Mouse (Mus musculus) left cerebral cortex, adult 18-20 months (tissue): ENCODE results near the gene Amotl2. TPM values are rescaled to one million over a fixed set of nuclear protein-coding genes. Genes with fewer than 3 reads are reported as not detected.
"Not testable (repeated sequence)": the region's sequence is repeated elsewhere in the genome, so short reads cannot be mapped to it uniquely, and the experiment has no call there.

ENCODE experiments used
- DNase-seq, 2 experiments: peaks; one replicate each; pipeline ENCODE4 v3.0.0; 2021 to 2022; ENCODE audit warnings: low spot score in 2 of 2, mixed read lengths in 1 of 2
- total RNA-seq, 2 experiments: library from RNA; stranded (reverse); gene quantifications; 2 replicates each; pipeline ENCODE4 v1.2.3; 2021

The Amotl2 gene
- total RNA-seq, 2 experiments from 2014 or later = 19.5 to 20.5 TPM

DNA sequence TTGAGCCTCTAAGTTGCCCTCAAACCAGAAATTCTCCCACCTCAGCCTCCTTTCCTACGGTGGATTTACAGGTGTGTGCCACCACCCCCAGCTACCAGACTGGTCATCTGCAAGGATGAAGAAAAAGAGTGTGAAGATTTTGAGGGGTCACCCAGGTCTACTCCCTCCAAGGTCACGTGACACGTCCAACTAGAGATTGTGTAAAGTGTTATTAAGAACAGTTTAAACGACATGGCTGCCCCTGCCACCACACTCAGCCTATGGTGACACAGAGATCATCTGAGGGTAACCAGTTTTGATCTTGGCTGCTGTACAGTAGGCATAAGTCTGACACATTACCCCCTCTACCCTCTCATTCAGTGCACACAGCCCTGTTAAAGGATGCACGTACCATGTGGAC, 17.0 kb downstream of the Amotl2 start:
- DNase-seq = no peak

- DNase-seq = no peak
Observed at GRCm38 (mm10) chr9:102733999-102734738, 17.7 kb downstream of the Amotl2 start.

DNA sequence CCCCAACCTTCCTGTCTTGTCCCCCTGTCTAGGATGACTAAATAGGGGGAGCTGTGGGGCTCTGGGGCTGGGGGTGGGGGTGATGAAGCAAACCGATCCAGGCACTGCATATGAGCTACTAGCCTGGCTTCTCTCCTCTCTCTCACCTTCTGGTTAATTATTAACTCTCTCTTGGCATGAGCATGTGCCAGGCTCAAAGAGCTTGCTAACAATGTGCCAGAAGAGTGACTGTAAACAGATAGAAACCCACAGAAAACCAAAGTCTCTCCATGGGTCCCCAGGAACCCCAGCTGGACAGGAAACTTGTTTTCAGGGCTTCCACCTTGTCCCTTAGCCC, 18.2 kb downstream of the Amotl2 start:
- DNase-seq = no peak

DNA sequence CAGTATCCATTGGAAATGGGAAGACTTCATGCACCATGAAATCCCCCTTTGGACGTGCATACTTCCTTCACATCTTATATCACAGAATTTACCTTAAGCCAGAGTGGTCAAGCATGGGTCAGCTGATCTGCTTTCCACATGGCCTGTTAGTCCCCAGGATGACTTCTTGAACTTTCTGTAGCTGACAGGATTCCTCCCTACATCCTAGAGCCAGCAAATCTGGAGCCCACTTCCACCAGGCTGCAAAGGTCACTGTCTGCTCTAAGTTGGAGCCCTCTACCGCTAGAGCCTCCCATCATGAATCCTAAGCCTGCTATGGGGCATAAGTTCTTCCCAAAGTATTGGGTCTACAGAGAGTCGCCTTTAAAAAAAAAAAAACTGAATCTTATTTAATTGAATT, 18.8 kb downstream of the Amotl2 start:
- no peak for DNase-seq

DNA sequence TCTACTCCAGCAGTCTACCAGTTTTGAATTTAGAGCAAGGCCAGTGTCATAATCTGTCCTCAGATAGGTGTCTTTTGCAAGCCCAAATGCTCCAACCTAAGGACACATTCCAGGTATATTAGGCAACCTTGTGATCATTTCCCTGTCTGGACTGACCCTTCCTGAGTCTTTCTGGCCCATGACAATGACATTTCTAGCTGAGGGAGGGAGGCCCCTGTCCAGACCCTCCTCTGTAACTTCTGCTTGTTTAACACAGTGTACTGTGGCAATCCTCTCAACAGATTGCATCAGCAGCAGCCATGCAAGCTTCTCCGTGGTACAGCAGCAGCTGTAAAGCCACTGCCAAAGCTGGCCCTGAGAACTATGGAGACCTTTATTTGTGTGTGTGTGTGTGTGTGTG, 19.5 kb downstream of the Amotl2 start:
- no peak for DNase-seq

DNA sequence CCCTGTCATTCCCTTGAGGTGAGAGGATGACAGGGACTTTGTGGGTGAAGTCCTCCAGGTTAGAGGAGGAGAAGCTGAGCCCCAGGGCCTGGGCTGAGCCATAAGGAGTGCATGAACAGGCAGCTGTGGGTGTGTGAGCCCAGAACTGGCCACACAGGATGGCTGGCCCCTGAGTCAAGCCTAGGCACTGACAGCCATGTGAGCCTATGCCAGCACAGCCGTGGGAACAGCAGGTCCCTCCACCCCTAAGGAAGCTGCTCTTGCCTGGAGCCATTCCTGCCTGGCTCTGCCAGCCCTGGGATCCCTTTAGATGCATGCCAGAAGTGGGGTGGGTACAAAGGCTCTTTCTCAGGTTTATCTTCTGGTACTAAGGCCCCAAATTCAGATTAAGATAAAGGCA, 20.9 kb downstream of the Amotl2 start:
- DNase-seq = no peak

DNA sequence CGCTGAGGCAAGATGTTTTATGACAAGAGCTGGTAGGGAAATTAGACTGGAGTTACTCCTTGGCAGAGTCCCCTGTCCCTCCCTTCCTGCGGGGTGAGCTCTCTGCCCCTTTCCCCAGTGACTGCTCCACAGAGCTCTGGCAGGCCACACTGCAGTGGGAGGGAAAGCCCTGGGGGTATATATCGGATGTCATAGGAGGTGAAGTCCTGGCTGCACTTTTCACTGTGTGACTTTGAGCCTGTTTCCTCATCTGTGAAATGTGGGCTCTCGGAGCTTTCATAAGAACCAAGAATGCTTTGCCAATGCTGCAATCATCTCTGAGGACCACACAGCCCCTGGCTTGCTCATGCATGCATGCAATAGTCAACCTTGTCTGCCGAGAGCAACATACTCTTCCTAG, 30.3 kb downstream of the Amotl2 start:
- no peak for DNase-seq

- no peak for DNase-seq
Observed at GRCm38 (mm10) chr9:102747902-102748301, 31.4 kb downstream of the Amotl2 start.

- DNase-seq = no peak
Observed at GRCm38 (mm10) chr9:102749216-102749615, 32.7 kb downstream of the Amotl2 start.

DNA sequence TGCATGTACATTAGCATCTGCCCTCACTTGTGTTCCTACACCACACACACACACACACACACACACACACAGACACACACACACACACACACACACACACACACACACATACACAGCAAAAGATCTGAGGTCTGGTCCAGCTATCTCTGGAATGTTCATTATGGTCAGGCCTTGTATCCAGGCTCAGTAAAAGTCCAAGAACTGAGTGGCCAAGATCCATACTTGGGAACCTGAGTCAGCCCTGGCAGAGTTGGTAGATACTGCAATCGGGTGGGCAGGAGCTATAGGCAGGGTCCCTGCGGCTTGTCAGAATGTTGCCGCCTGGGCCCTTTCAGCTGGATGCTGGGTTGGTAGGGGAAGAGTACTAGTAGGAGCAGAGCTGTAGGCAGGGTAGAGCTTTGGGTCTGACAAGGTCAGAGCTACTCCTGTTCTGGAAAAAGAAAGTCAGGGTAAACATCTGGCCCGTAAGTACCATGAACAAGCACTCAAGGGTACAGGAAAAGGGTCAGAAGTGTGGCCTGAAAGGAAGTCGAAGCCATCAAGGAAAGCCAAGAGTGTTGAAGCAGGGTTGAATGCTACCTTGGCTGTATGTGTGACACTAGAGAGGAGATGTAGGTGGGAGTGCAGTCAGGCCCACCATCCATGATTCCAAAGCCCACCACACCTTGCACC, 35.3 kb downstream of the Amotl2 start:
- no peak for DNase-seq

DNA sequence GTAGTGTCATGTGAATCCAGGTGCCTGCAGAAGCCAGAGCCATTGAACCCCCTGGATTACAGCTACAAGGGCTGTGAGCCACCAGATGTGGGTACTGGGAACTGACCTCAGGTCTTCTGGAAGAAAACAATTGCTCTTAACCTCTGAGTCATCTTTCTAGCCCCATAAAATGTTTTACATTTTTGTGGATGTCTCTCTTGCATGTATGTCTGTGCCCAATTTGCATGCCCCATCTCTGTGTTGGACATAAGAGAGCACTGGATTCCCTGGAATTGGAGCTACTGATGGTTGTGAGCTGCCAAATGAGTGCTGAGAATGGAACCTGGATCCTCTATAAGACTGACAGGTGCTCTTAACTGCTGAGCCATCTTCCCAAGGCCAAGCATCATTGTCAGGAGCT, 36.8 kb downstream of the Amotl2 start:
- DNase-seq = no peak

DNA sequence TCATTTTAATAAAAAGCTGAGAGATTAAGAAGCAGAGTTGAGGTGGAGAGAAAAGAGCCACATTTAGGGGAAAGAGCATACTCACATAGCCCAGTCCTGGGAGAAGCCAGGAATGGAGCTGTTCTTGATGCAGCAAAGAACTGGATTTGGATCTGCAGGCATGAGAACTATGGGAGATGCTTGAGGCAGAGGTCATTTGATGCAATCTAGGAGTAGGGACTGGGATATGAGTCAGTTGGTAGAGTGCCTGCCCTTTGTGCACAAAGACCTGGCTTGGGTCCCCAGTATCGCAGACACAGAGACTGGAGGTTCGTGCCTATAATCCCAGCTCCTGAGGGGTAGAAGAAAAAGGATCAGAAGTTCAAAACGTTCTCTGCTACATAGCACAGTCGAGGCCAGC, 38.7 kb downstream of the Amotl2 start:
- no peak for DNase-seq

DNA sequence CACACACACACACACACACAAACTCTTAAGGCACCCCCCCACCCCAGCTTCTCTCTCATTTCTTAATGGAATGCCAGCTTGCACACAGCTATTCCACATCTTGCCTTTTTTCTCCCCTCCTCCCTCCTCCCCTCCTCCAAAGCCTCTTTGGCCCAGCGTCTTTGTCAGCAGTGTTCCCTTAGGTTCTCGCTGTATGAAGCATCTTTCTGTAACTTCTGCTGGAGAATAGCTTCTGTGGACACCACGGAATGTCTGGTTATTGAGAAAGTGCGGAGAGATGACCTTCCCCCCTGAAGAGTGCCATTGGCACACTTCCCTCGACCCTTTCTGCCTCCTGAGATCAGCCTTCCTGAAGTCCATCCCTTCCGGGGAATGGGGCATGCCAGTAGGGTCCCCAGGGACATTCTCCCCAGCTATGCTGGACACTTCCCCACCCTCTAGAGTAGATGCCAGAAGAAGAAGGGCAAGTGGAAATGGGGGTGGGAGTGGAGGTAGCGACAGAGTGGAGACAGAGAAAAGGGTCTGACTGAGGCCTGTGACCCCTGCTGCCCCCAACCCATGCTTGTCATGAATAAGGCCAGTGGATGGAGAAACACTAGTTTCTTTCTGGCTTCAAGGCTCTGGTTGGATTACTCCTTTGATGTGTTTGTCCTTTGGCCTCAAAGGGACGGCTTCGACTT, 39.3 kb downstream of the Amotl2 start:
- no peak for DNase-seq

DNA sequence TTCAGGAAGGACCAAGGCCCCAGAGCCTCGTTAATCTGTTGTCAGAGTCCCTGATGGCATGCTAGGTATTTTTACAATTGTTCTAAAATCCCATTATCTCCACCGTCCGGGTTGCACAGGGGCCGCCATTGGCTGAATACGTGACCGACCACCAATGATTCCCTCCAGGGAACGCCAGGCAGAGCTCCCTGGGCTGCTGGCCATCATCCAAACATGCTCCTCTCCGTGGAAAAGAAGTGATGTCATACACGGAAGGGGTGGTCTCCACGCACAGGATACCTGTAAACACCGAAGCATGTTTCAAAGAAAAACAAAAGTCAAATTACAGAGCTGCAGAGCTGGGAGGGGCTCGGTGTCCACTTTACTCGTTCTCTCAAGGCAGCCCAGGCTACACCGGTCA, 39.9 kb downstream of the Amotl2 start:
- no peak for DNase-seq

GRCm38 (mm10) chr9:102758851-102759250, 42.4 kb downstream of the Amotl2 start:
- DNase-seq = no peak

DNA sequence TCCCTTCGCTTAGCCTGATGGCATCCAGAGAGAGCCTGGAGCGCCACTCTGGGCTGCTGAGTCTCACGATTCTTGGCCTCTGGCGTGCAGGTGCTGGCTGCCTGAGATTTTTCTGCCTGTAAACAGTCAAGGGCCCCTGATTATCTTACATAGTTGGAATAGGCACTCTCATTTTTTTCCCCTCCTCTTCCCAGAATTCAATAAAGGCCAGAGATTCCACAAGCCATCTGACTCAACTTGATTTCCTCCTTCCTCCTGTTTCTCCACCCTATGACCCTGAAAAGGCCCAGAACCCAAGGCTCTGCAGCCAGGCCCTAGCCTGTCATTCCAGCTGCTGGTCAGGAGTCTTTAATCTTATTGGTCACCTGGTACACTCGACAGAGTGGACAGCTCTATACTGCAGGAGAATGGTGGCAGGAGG, 43.1 kb downstream of the Amotl2 start:
- DNase-seq = no peak

GRCm38 (mm10) chr9:102761599-102761998, 45.1 kb downstream of the Amotl2 start:
- DNase-seq = no peak

- no peak for DNase-seq
Observed at GRCm38 (mm10) chr9:102762836-102763235, 46.4 kb downstream of the Amotl2 start.

DNA sequence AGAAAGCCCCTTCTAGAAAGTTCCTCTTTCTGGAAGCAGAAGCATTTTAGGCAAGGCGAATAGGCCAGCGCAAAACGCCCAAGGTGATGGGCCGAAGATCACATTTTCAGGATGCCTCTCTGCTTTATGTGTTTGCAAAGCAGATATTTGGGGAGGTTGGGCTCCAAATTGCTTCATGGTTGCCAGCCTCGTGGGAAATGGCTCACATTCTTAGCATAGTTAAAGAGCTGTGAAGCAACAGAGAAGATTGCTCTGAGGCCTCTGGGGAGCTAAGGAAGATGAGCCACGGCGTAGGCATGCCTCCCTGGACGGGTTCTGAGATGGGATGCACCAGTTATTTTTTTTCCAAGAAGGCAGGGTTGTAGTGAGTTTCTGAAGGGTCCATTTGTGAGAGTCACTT, 47.0 kb downstream of the Amotl2 start:
- no peak for DNase-seq

GRCm38 (mm10) chr9:102764540-102764939, 48.1 kb downstream of the Amotl2 start:
- DNase-seq = not testable (repeated sequence)

- DNase-seq = no peak
Observed at GRCm38 (mm10) chr9:102766741-102767140, 50.3 kb downstream of the Amotl2 start.

DNA sequence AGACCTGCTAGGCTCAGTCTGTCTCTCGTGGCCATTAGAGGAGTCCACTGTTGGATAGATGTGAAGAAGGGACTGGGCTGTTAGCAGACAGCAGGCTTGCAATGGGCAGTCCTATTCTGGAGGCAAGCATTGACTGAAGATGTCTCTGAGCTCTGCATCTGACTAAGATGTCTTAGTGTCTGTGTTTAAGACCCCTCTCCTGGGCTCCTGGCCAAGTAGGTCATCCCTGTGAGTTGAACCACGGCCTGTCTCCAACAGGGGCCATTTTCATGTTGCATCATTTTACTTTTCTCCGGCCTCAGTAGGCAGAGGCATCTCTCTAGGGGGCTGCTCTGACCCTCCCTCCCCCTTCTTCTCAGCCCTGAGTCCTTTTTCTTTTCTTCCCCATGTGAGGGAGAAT, 52.8 kb downstream of the Amotl2 start:
- no peak for DNase-seq

- no peak for DNase-seq
Observed at GRCm38 (mm10) chr9:102770190-102770589, 53.7 kb downstream of the Amotl2 start.
